Mouse (Mus musculus) intestine, embryonic 14.5 days (tissue): Measurements from ENCODE around the gene Espn. TPM values are rescaled to one million over a fixed set of nuclear protein-coding genes. Genes with fewer than 3 reads are reported as not detected.

Experiments
- ATAC-seq: fragments of 200-750 bp; cut with Nextera tagmentation; replicated peaks from 2 replicates; pipeline ENCODE4 v1.8.0; 2017; ENCODE audit warnings: low read depth, moderate number of reproducible peaks, moderate TSS enrichment, moderate library complexity; ENCODE audit not compliant: low FRiP score, low TSS enrichment
- DNase-seq: peaks from one replicate; pipeline ENCODE4 v3.0.0-alpha.2; 2018; ENCODE audit warnings: low spot score
- H3K27ac ChIP-seq: fragments of 300-500 bp; sonication (generic); 2 replicates; pipeline ENCODE4 v1.5.1; 2014; ENCODE audit warnings: low read depth, mild to moderate bottlenecking, control low read depth
- H3K27me3 ChIP-seq: fragments of 300-500 bp; sonication (generic); replicated peaks from 2 replicates; pipeline ENCODE4 v1.6.1; 2014; ENCODE audit warnings: low read length, control low read depth; ENCODE audit not compliant: control insufficient read depth, insufficient read depth
- H3K36me3 ChIP-seq: fragments of 300-500 bp; sonication (generic); 2 replicates; pipeline ENCODE4 v1.6.1; 2014; ENCODE audit warnings: low read length, control low read depth; ENCODE audit not compliant: control insufficient read depth, insufficient read depth
- H3K4me1 ChIP-seq: fragments of 300-500 bp; sonication (generic); replicated peaks from 2 replicates; pipeline ENCODE4 v1.6.1; 2014; ENCODE audit warnings: low read length, control low read depth, mixed read lengths; ENCODE audit not compliant: control insufficient read depth, insufficient read depth
- H3K4me2 ChIP-seq: fragments of 300-500 bp; sonication (generic); 2 replicates; pipeline ENCODE4 v1.6.1; 2014; ENCODE audit warnings: low read length
- H3K4me3 ChIP-seq: fragments of 300-500 bp; sonication (generic); 2 replicates; pipeline ENCODE4 v1.5.1; 2014; ENCODE audit warnings: low read depth, low read length, control low read depth, mixed read lengths
- H3K9ac ChIP-seq: fragments of 300-500 bp; sonication (generic); 2 replicates; pipeline ENCODE4 v1.6.1; 2014; ENCODE audit warnings: mild to moderate bottlenecking, low read length
- H3K9me3 ChIP-seq: fragments of 300-500 bp; sonication (generic); 2 replicates; pipeline ENCODE4 v1.6.1; 2016; ENCODE audit warnings: low read length, control low read depth; ENCODE audit not compliant: control insufficient read depth
- WGBS: fragments of 180-500 bp; shearing (Covaris S2); extraction: QIAGEN DNeasy Blood & Tissue Kit; methylation state at CpG from one replicate; pipeline ENCODE4 v1.1.7; 2014; 5-methylcytosine and 5-hydroxymethylcytosine counted together
- polyA plus RNA-seq: library from polyadenylated mRNA; unstranded; fragments of >200 nt; fragmentation: Nextera tagmentation; extraction: Ambion mirVana; gene quantifications from 2 replicates; pipeline ENCODE4 v1.2.1, GENCODE M21; 2014

Gene Espn
- polyA plus RNA-seq, 1 experiment from 2014 or later, result 24.2 TPM

DNA sequence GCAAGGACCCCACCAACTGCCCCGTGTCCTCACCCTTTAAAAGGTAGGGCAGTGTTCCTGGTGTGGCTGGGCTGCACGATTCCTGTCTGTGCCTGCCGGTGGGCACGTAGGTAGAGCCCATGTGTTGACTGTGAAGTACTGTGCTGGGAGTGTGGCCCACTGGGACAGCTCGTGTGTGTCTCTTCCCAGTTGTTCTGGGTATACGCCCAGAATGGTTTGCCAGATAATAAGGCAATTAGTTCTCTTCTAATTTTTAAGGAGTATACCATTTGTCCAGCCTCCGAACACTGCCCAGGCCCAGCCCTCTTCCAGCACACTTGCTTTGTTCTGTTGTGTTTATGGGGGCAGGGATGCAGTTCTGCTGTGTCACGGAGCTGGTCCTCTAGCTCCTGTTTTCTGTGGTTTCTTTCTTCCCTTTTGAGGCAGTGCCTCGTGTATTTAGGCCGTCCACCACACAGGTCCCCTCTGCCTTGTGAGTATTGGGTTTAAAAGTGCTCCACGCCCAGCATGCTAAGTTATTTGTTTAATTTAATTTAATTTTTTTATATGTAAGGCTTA, 38.0 kb upstream of the Espn start:
- peaks cover 13% of the 10 kb centered on the region for H3K4me1 ChIP-seq
- H3K36me3 ChIP-seq, result no peaks in the 10 kb centered on the region
- ATAC-seq (no peak), DNase-seq (no peak)
- no peak overlapping the region for H3K4me3 ChIP-seq
- no peak overlapping the region for H3K27ac ChIP-seq
- no peak overlapping the region for H3K9ac ChIP-seq
- no peaks in the 10 kb centered on the region for H3K9me3 ChIP-seq
- WGBS, result 69% methylated on average over 11 of the region's 11 CpGs
- no peak overlapping the region for H3K4me2 ChIP-seq
- no peaks in the 10 kb centered on the region for H3K27me3 ChIP-seq

DNA sequence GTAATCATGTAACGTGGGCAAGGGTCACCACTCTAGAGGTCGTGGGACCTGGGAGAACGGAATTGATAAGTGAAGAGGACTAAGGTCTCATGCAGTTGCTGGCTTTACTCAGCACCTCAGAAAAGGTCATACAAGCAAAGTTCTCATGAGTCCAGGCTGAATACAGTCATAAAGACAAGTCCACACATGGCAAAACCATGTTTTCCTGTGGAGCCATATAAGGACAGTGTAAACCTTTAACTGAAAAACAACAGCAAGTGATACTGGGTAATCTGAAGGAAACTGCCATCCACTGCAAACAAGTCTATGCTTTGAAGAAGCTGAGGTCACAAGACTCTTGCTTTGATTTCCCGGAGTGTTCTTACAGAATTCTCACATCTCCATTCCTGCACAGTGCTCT, 37.5 kb upstream of the Espn start:
- no peaks in the 10 kb centered on the region for H3K9me3 ChIP-seq
- no peak overlapping the region for H3K27ac ChIP-seq
- WGBS, result 85% methylated on average over 4 of the region's 4 CpGs
- no peaks in the 10 kb centered on the region for H3K36me3 ChIP-seq
- no peak overlapping the region for H3K4me2 ChIP-seq
- peaks cover 16% of the 10 kb centered on the region for H3K4me1 ChIP-seq
- no peak overlapping the region for H3K4me3 ChIP-seq
- DNase-seq, result no peak
- ATAC-seq, result no peak
- no peak overlapping the region for H3K9ac ChIP-seq
- H3K27me3 ChIP-seq, result no peaks in the 10 kb centered on the region

DNA sequence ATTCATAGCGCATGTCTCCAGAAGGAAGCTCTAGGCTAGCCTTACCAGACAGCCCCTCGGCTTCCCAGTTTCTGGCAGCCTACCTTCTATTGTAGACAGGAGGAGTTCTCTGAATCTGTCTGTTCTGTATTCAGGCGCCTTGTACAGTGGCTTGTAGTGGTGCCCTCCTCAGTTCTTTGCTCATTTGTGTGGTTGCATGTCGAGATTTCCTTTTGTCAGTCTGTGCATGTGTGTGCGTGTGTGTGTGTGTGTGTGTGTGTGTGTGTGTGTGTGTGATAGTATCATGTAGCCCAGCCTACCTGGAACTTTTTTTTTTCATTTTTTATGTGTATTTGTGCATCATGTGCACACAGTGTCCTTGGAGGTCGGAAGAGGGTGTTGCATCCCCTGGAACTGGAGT, 36.9 kb upstream of the Espn start:
- no peak overlapping the region for H3K4me3 ChIP-seq
- H3K27me3 ChIP-seq, result no peaks in the 10 kb centered on the region
- no peak overlapping the region for H3K9ac ChIP-seq
- no peaks in the 10 kb centered on the region for H3K36me3 ChIP-seq
- no peak overlapping the region for H3K27ac ChIP-seq
- DNase-seq (no peak), ATAC-seq (no peak)
- no peak overlapping the region for H3K4me2 ChIP-seq
- no peaks in the 10 kb centered on the region for H3K9me3 ChIP-seq
- H3K4me1 ChIP-seq, result peaks cover 16% of the 10 kb centered on the region
- WGBS, result 78% methylated on average over 6 of the region's 6 CpGs

DNA sequence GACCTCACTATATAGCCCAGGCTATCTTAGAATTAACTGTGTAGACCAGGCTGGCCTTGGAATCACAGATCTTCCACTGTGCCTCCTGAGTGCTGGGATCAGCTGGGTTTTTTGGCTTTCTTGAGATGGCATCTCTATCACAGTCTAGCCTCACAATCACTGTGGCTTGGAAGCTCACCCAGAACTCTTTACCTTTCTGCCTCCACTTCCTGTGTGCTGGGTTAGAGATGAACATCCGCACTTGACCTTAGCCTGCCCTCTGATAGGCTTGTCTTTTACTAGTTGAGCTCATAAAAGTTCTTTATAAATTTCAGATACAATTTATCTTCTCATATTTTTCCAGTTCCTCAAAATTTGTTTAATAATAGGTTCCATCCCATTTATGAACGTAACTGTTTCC, 36.5 kb upstream of the Espn start:
- peaks cover 16% of the 10 kb centered on the region for H3K4me1 ChIP-seq
- H3K36me3 ChIP-seq, result no peaks in the 10 kb centered on the region
- no peak overlapping the region for H3K4me3 ChIP-seq
- DNase-seq, result no peak
- no peak for ATAC-seq
- no peaks in the 10 kb centered on the region for H3K27me3 ChIP-seq
- H3K9me3 ChIP-seq, result no peaks in the 10 kb centered on the region
- 87% methylated on average over 2 of the region's 2 CpGs for WGBS
- H3K9ac ChIP-seq, result no peak overlapping the region
- no peak overlapping the region for H3K4me2 ChIP-seq
- no peak overlapping the region for H3K27ac ChIP-seq

DNA sequence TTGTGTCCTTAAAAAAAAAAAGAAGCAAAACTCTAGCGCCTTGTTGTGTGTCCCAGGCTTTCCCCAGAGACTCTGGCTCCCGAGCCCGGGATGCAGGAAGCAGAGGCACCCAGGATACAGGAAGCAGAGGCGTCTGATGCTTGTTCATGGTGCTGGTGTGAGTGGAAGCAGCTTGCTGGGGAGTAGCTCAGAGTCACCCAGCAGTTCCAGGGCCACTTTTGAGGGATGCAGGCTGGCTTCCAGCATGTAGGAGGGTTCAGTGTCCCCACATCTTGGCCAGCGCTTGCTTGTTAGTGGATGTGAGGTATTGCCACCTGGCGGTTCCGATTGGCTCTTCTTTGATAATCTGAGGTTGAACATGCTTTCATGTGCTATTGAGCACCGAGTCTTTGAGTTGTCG, 35.0 kb upstream of the Espn start:
- ATAC-seq, result no peak
- Histone ChIP-seq H3K27ac (0 out of 2 replicates have a peak overlapping the region, but pooled peaks have one; percentile 90), H3K4me3 (no peak overlapping the region)

DNA sequence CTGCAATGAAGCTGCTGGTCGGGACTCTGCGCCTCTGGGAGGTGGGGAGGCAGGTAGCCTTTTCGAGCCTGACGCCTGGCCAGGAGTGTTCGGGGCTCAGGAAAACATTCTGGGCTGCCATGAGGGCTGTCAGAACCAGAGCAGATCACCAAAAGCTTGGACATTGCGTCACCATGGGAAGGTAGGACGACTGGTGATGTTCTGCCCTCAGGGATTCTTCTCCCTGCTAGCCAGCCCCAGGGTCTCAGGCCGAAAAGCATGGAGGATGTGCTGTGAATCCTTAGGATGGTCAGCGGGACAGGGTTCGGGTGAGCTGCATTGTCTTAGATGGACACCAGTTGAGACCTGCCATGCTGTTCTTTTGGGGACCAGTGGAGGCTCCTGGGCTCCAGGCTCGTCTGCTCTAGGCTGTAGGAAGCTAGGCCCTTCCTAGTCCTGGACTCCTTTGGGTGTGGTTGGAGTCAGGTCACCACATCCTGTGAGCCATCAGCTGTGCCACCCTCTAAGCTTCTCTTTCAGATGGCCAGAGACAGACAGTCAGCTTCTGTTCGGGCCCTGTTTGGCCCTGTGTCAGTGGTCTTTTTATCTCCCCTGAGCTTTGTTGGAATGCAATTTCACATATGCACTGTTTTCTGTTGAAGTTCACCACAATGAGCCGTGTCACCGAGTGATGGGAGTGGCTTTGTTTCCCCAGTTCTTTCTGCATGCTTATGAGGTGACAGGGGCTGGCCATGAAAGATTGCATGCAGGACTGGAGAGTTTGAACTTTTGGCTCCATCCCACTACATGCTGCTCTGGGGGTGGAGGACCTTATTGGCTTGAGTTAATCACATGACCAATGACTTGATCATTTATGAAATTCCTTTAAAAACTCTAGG, 34.3 kb upstream of the Espn start:
- WGBS, result 33% methylated on average over 14 of the region's 14 CpGs
- H3K9ac ChIP-seq, result peak overlapping the region; percentile 39
- H3K4me3 ChIP-seq, result peak overlapping the region; percentile 30
- H3K27me3 ChIP-seq, result no peaks in the 10 kb centered on the region
- H3K27ac ChIP-seq, result peak overlapping the region; percentile 90
- ATAC-seq, result no peak
- DNase-seq, result no peak
- peak overlapping the region; percentile 54 for H3K4me2 ChIP-seq
- no peaks in the 10 kb centered on the region for H3K36me3 ChIP-seq
- H3K4me1 ChIP-seq, result peaks cover 16% of the 10 kb centered on the region
- no peaks in the 10 kb centered on the region for H3K9me3 ChIP-seq

More for the DNA sequence above, 35.0 kb upstream of the Espn start:
- H3K4me2 ChIP-seq, result peak overlapping the region; percentile 54
- peaks cover 16% of the 10 kb centered on the region for H3K4me1 ChIP-seq
- H3K36me3 ChIP-seq, result no peaks in the 10 kb centered on the region
- no peaks in the 10 kb centered on the region for H3K9me3 ChIP-seq
- 76% methylated on average over 9 of the region's 9 CpGs for WGBS
- H3K9ac ChIP-seq, result no peak overlapping the region
- no peak for DNase-seq
- H3K27me3 ChIP-seq, result no peaks in the 10 kb centered on the region

DNA sequence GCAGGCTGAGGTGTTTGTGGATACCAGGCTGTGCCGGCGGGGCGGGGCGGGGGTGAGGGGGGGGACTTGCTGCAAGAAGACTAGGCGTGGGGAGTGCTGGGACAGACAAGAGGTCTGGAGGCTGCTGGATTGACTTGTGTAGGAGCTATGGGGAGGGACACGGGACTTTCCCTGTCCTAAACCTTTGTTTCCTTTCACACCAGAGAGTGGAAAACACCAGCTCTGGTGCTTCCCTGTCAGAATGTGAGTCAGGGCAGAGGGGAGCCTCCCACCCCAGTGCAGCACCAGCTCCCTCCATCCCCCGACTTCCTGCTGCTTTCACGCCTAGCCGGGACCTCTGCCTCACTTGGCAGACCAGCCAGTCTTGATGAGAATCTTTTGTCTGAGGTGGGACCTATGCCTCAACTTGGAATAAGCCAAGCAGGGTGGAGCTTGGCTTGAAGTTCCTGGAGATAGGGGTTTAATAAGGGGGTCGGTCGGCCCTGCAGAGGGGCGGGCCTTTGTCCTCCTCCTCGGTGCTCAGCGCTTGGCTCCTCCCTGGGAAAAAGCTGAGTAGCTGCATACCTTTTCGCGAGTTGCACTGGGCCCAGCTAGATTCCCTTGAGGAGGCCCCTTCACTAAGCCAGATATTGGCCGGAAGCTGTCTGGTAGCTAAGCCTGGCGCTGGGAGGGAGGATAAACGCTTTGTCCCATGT, 33.5 kb upstream of the Espn start:
- peak overlapping the region; percentile 54 for H3K4me2 ChIP-seq
- peak; percentile 84 for ATAC-seq

DNA sequence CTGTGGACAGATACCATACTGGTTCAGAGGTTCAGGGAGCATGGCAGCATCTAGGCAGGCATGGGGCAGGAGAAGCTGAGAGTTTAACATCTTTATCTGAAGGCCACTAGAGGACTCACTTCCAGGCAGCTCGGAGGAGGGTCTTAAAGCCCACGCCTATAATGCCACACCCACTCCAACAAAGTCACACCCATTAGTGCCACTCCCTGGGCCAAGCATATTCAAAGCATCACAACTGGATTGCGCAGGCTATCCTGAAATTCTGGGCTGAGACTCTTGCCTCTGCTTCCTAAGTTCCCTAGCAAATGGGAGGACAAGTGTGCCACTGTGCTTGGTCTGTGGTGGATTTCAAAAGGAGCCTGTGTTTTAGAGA, 33.0 kb upstream of the Espn start:
- no peaks in the 10 kb centered on the region for H3K36me3 ChIP-seq
- DNase-seq, result peak; percentile 66
- H3K4me1 ChIP-seq, result peaks cover 16% of the 10 kb centered on the region
- no peaks in the 10 kb centered on the region for H3K9me3 ChIP-seq
- peak overlapping the region; percentile 54 for H3K4me2 ChIP-seq
- ATAC-seq, result peak; percentile 59
- WGBS, result 3% methylated on average over 3 of the region's 3 CpGs
- H3K4me3 ChIP-seq, result peak overlapping the region; percentile 30; the same call in 1 of the 2 replicates
- H3K27ac ChIP-seq, result peak overlapping the region; percentile 90
- no peaks in the 10 kb centered on the region for H3K27me3 ChIP-seq
- peak overlapping the region; percentile 11; the same call in 1 of the 2 replicates for H3K9ac ChIP-seq

More for the DNA sequence above, 33.5 kb upstream of the Espn start:
- Histone ChIP-seq H3K9me3 (no peaks in the 10 kb centered on the region), H3K27me3 (no peaks in the 10 kb centered on the region), H3K36me3 (no peaks in the 10 kb centered on the region), H3K4me1 (peaks cover 16% of the 10 kb centered on the region), H3K27ac (peak overlapping the region; percentile 90), H3K4me3 (peak overlapping the region; percentile 30), H3K9ac (peak overlapping the region; percentile 39; the same call in 1 of the 2 replicates)
- DNase-seq, result peak; percentile 87
- WGBS, result 2% methylated on average over 19 of the region's 19 CpGs
